Comparison of ENCODE assay signal across 22 mouse cellular contexts in genomic region chr11:105063292-105063691, GRCm38 (mm10). TPM values are rescaled to one million over a fixed set of nuclear protein-coding genes. Genes with fewer than 3 reads are reported as not detected.
"Had no signal": no experiment of that assay in that cellular context is flagged by ENCODE, and none has a peak within 500 bp of the region (broad histone marks: within the 10 kb centered on the region; RNA-seq: fewer than 3 reads in every experiment).

Gene Efcab3, plus strand, starts transcription at chr11:105063592.

- DNase-seq: retina, postnatal 1 day; right cerebral cortex, adult 18-20 months; right cerebral cortex, postnatal 14 days; right cerebral cortex, postnatal 25 days; right cerebral cortex, postnatal 4 days; spleen, adult 18-20 months; thymus, adult 18-20 months; thymus, adult 2 months; thymus, postnatal 14 days; thymus, postnatal 25 days; thymus, postnatal 36 days; thymus, postnatal 4 days had no signal

- H3K27me3 ChIP-seq: neural tube, embryonic 12.5 days; neural tube, embryonic 13.5 days; neural tube, embryonic 15.5 days; stomach, embryonic 15.5 days had no signal

- H3K27ac ChIP-seq: neural tube, embryonic 12.5 days; neural tube, embryonic 13.5 days; neural tube, embryonic 15.5 days; stomach, embryonic 15.5 days; stomach, postnatal 0 days had no signal

- H3K36me3 ChIP-seq: neural tube, embryonic 12.5 days; neural tube, embryonic 13.5 days; neural tube, embryonic 15.5 days; stomach, embryonic 15.5 days had no signal

- H3K4me1 ChIP-seq: neural tube, embryonic 12.5 days; neural tube, embryonic 13.5 days; neural tube, embryonic 15.5 days; stomach, embryonic 15.5 days had no signal

- H3K4me3 ChIP-seq: neural tube, embryonic 12.5 days; neural tube, embryonic 13.5 days; neural tube, embryonic 15.5 days; stomach, embryonic 15.5 days had no signal

RNA-seq across cellular contexts. Expression of gene Efcab3, which starts in this region (rescaled TPM):
- polyA plus RNA-seq: neural tube, embryonic 11.5 days; neural tube, embryonic 13.5 days; neural tube, embryonic 14.5 days; neural tube, embryonic 15.5 days; small intestine, adult 2 months; spleen, adult 2 months; stomach, postnatal 0 days; thymus, adult 2 months; urinary bladder, adult 2 months had no signal
